Mouse (Mus musculus): ENCODE measurements around the gene Slc22a16.
A peak's percentile ranks its signal among the peaks of the same experiment; 100 is the strongest.

Gene Slc22a16

DNA sequence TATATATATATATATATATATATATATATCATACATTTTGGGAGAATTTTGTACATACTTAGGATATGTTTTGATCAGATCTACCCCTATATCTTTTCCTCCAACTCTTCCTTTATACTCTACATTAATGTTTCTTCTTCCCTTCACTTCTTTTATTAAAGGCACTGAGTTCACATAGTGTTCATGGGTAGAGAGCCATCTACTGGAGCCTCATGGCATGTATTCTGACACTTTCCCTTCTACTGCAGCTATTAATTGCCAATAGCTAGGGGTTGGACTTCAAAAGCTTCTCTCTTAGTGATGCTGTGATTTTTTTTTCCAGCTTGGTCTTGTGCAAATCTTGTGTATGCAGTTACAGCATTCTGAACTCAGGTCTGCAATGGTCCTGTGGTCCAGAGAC lies 47.8 kb downstream of the Slc22a16 start:
- DNase-seq: no peak

DNA sequence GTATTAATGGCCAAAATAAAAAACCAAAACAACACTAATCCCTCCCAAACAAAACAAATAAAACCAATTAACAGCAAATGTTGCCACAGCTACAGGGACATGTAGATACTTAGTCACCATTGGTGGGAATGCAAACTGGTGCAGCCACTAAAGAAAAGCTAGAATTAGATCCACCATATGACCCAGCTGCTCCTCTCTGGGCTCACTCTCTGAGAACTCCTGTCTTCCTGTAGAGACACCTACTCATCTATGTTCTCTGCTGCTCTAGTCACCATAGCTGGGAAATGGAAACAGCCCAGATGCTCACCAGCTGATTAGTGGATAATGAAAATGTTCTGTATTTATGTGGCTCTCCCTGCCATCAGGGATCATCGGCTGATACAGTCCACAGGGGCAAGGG lies 49.6 kb downstream of the Slc22a16 start:
- no peak for DNase-seq

- peak; percentile 55 to 65 for DNase-seq
Measured at GRCm38 (mm10) chr10:40629140-40629539, 59.0 kb downstream of the Slc22a16 start.

- peak; percentile 63 to 64 for DNase-seq
Measured at GRCm38 (mm10) chr10:40629656-40630311, 59.6 kb downstream of the Slc22a16 start, which contains the start of gene Ddo. Gene Ddo (plus strand): TSS chr10:40630011.

DNA sequence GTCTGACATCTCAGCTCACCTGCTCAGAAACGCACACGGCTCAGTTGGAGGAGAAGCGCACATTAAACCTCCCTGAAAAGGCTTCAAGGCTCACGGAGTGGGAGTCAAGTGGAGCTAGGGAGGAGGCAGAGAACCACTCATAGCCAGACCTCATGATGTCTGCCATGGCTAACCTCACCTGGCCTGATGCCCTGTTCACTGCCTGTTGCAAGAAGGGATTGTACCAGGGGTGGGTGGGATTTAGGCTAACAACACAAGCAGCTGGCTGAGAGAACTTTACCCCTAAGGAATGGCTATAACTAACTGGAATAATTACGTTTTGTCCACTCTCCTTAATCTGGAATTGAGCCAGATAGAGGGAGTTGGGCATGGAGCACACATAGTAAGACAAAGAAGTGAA lies 60.3 kb downstream of the Slc22a16 start:
- peak; percentile 46 to 53 for DNase-seq

DNA sequence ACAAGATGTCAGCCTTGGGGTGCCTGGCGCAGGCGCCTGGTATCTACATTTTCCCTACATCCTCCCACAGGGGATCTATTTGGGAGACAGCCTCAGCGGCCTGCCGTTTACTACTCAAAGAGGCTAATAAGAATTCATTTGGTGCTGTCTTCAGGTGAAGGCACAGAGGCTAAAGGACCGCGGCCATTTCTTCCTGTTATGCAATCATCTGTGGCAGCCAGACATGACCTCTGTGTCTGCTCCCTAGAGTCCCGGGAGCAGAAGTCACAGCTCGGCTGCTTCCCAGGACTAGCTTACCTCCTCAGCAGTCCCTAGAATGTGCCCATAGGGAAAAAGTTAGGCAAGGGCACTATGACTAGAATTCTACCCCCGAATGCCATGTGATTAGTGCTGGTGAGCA lies 60.8 kb downstream of the Slc22a16 start:
- peak; percentile 18 to 34 for DNase-seq

- DNase-seq: no peak
Measured at GRCm38 (mm10) chr10:40632087-40632486, 62.0 kb downstream of the Slc22a16 start.

GRCm38 (mm10) chr10:40637331-40637730 lies 67.2 kb downstream of the Slc22a16 start:
- no peak for DNase-seq

- DNase-seq: peak; percentile 77 to 80
Measured at GRCm38 (mm10) chr10:40638276-40638675, 68.1 kb downstream of the Slc22a16 start.

- peak; percentile 35 to 52 for DNase-seq
Measured at GRCm38 (mm10) chr10:40638823-40639819, 69.0 kb downstream of the Slc22a16 start.

GRCm38 (mm10) chr10:40640406-40640805 lies 70.3 kb downstream of the Slc22a16 start:
- no peak for DNase-seq

DNA sequence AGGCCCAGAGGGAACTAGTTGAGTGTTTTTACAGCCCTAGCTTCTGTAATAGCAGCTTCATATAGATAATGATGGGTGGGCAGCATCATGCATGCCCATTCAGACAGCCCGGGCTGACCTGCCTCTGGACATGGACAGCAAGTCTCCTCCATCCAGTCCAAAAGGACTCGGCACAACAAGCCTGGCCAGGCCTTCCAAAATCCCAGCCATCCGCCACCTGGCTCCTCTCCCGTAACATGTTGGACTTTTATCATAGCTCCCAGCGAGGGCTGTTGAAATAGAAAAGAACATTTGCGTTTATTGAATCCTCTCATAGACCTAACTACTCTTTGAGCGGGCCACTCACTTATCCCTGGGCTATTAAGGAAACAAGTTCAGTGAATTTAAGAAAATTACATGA lies 71.8 kb downstream of the Slc22a16 start:
- DNase-seq: peak; percentile 72 to 76

- no peak for DNase-seq
Measured at GRCm38 (mm10) chr10:40643126-40643525, 73.0 kb downstream of the Slc22a16 start.

DNA sequence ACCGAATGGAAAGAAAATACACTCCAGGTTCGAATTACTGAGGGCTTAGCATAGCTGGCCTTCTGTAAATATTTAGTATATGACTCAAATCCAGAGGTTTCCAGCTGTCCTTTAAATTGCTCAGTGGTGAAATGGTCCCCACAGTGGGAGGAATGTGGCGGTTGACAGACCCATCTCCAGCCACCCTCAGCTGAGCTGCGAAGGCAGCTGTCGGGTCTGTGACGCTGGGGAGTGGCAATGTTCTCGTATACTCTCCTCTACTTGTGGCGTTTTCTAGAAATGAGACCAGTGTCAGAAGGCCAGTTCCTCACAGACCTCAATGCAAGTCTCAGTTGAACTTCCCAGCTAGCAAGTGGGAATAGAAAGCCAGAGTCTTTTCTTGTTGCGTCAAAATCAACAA lies 74.3 kb downstream of the Slc22a16 start:
- no peak for DNase-seq

GRCm38 (mm10) chr10:40645346-40645745 lies 75.2 kb downstream of the Slc22a16 start:
- no peak for DNase-seq

DNA sequence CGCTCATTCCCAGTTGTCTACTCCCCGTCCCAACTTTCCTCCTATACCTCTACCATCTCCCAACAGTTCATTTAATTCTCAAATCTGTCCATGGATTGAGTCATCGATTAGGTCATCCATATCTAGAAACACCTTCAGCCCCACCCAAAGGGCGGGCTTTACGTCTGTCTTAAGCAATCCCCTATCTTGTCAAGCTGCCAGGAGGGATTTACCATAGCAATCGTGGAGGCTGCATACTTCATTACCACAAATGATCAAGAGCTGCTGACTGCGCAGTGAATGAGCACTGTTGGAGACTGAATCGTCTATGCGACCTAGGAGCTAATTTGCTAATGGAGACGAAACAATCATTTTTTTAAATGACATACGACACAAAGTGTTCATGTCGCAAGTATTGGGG lies 78.6 kb downstream of the Slc22a16 start:
- DNase-seq: no peak

DNA sequence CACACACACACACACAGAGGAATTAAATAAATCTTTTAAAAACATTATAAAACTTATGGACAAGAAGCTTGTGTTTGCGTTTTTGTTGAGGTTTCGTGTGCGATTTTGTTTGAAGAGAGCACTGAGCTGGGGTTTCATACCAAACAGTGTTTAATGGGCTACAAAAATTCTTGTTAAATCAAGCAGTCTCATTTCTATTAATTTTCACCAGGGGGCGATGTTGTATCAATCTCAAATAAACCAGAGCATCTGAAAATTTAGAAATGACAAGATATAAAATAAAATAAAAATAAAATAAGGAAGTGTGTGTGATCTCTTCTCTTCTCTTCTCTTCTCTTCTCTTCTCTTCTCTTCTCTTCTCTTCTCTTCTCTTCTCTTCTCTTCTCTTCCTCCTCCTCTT lies 79.5 kb downstream of the Slc22a16 start:
- no peak for DNase-seq

DNA sequence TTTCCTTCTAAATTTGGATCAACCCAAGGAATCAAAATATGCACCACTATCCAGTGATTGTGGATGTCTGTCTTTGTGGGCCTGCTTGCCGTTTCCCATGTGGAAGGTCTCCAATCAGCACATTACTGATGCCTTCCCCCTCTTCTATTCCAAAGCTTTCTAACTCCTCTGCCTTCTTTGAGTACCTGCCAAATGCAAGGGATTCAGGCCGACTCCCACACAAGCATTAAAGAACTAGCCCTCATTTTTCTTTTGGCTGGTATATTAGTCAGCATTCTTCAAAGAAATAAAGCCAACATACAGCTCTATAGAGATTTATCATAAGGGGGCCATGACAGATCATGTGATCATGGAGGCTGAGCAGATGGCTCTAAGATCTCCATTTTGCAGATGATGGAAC lies 81.5 kb downstream of the Slc22a16 start:
- DNase-seq: no peak

Data from cerebellum, adult 18-20 months (tissue).